Mouse (Mus musculus) lung, postnatal 0 days (tissue): ENCODE measurements around the gene Calhm5. TPM values are rescaled to one million over a fixed set of nuclear protein-coding genes. Genes with fewer than 3 reads are reported as not detected.

Experiments used
- ATAC-seq: fragments of 200-750 bp; cut with Nextera tagmentation; 2 replicates; pipeline ENCODE4 v1.8.0; 2017; ENCODE audit warnings: moderate library complexity
- DNase-seq: peaks from one replicate; pipeline ENCODE4 v3.0.0-alpha.2; 2016; ENCODE audit warnings: low spot score
- H3K27ac ChIP-seq: fragments of 300-500 bp; sonication (generic); 2 replicates; pipeline ENCODE4 v1.5.1; 2014; ENCODE audit warnings: antibody characterized with exemption, mild to moderate bottlenecking, low read length, mixed read lengths
- H3K27me3 ChIP-seq: fragments of 300-500 bp; sonication (generic); replicated peaks from 2 replicates; pipeline ENCODE4 v1.6.1; 2014; ENCODE audit warnings: low read length, mixed read lengths; ENCODE audit not compliant: insufficient read depth
- H3K36me3 ChIP-seq: fragments of 300-500 bp; sonication (generic); 2 replicates; pipeline ENCODE4 v1.6.1; 2014; ENCODE audit warnings: low read length, mixed read lengths; ENCODE audit not compliant: insufficient read depth
- H3K4me1 ChIP-seq: fragments of 300-500 bp; sonication (generic); 2 replicates; pipeline ENCODE4 v1.6.1; 2014; ENCODE audit warnings: antibody characterized with exemption, low read depth, low read length, mixed read lengths; ENCODE audit not compliant: insufficient read depth
- H3K4me2 ChIP-seq: fragments of 300-500 bp; sonication (generic); replicated peaks from 2 replicates; pipeline ENCODE4 v1.6.1; 2014; ENCODE audit warnings: low read depth, mild to moderate bottlenecking, low read length, moderate library complexity, mixed read lengths
- H3K4me3 ChIP-seq: fragments of 300-500 bp; sonication (generic); 2 replicates; pipeline ENCODE4 v1.5.1; 2014; ENCODE audit warnings: low read depth, low read length
- H3K9ac ChIP-seq: fragments of 300-500 bp; sonication (generic); replicated peaks from 2 replicates; pipeline ENCODE4 v1.6.1; 2014; ENCODE audit warnings: low read depth, mild to moderate bottlenecking
- H3K9me3 ChIP-seq: fragments of 300-500 bp; sonication (generic); 2 replicates; pipeline ENCODE4 v1.6.1; 2016; ENCODE audit warnings: low read length, mixed read lengths
- CTCF ChIP-seq: IDR thresholded peaks from 2 replicates; pipeline ENCODE4 v1.5.1; 2016; ENCODE audit warnings: antibody characterized with exemption, mild to moderate bottlenecking
- EP300 ChIP-seq: IDR thresholded peaks from 2 replicates; pipeline ENCODE4 v1.6.1; 2016; ENCODE audit warnings: antibody characterized with exemption, mild to moderate bottlenecking, control low read depth
- WGBS: fragments of 180-500 bp; shearing (Covaris S2); extraction: QIAGEN DNeasy Blood & Tissue Kit; methylation state at CpG from one replicate; pipeline ENCODE4 v1.1.7; 2014; 5-methylcytosine and 5-hydroxymethylcytosine counted together
- polyA plus RNA-seq: library from polyadenylated mRNA; unstranded; fragments of >200 nt; fragmentation: Nextera tagmentation; extraction: Ambion mirVana; gene quantifications from 2 replicates; pipeline ENCODE4 v1.2.1, GENCODE M21; 2015

Gene Calhm5
- polyA plus RNA-seq, 1 experiment from 2014 or later, result 1.3 TPM

- no peaks in the 10 kb centered on the region for H3K36me3 ChIP-seq
- H3K4me2 ChIP-seq, result no peak overlapping the region
- no peak overlapping the region for H3K9ac ChIP-seq
- no peaks in the 10 kb centered on the region for H3K9me3 ChIP-seq
- WGBS, result 61% methylated on average over 2 of the region's 2 CpGs
- no peaks in the 10 kb centered on the region for H3K4me1 ChIP-seq
- H3K4me3 ChIP-seq, result no peak overlapping the region
- no peak overlapping the region for H3K27ac ChIP-seq
- peak; percentile 25 for DNase-seq
- no peaks in the 10 kb centered on the region for H3K27me3 ChIP-seq
- ATAC-seq, result no peak; the same call in 1 of the 2 replicates
- no peak for TF ChIP-seq EP300
- no peak for TF ChIP-seq CTCF
Observed at GRCm38 (mm10) chr10:34088515-34088914, 7.8 kb downstream of the Calhm5 start.

DNA sequence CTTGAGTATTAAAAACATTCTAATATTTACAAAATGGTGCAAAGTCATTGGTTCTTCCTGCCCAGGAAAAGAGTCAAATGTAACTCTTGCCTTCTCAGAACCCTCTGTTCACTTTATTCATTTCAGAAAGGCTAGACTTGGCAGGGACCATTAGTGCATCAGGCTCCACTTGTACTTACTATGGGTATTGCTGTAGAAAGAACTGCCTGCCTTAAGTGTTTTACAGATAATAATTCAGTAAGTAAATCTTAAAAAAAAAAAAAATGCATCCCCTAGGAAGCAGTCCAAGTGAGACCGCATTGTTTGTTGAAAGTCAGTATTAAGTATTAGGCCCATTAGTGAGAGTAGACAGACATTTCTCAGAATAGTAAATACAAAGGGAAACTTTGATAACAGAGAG is 9.8 kb downstream of the Calhm5 start:
- Histone ChIP-seq H3K4me1 (no peaks in the 10 kb centered on the region), H3K9ac (no peak overlapping the region), H3K36me3 (no peaks in the 10 kb centered on the region), H3K4me3 (no peak overlapping the region), H3K9me3 (no peaks in the 10 kb centered on the region), H3K27ac (no peak overlapping the region), H3K27me3 (no peaks in the 10 kb centered on the region), H3K4me2 (no peak overlapping the region)
- TF ChIP-seq EP300 (no peak), CTCF (no peak)
- 54% methylated on average over 1 of the region's 1 CpGs for WGBS
- DNase-seq (no peak), ATAC-seq (no peak)

DNA sequence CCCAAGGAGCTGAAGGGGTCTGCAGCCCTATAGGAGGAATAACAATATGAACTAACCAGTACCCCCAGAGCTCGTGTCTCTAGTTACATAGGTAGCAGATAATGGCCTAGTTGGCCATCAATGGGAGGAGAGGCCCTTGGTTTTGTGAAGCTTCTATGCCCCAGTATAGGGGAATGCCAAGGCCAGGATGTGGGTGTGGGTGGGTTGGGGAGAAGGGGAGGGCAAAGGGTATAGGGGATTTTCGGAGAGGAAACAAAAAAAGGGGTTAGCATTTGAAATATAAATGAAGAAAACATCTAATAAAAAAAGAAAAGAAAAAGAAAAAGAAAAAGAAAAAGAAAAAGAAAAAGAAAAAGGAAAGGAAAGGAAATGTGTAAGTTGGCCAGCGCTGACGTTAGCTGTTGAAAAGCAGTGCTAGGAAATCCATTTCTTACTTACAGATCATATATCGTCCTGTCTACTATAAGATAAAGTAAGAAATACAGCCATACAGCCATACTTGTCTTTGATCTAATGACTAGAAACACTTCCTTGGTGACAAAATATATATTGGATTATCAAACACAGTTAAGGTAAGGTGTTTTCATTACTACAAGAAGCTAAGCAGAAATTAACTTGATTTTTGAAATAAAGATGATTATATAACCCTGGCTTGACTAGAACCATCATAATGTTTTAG is 21.7 kb downstream of the Calhm5 start:
- no peak overlapping the region for H3K4me3 ChIP-seq
- 66% methylated on average over 5 of the region's 5 CpGs for WGBS
- DNase-seq (no peak), ATAC-seq (no peak)
- H3K27me3 ChIP-seq, result no peaks in the 10 kb centered on the region
- no peaks in the 10 kb centered on the region for H3K36me3 ChIP-seq
- H3K4me2 ChIP-seq, result no peak overlapping the region
- H3K9ac ChIP-seq, result no peak overlapping the region
- no peak overlapping the region for H3K27ac ChIP-seq
- no peak for TF ChIP-seq EP300
- no peak for TF ChIP-seq CTCF
- no peaks in the 10 kb centered on the region for H3K4me1 ChIP-seq
- no peaks in the 10 kb centered on the region for H3K9me3 ChIP-seq

- no peaks in the 10 kb centered on the region for H3K27me3 ChIP-seq
- no peaks in the 10 kb centered on the region for H3K36me3 ChIP-seq
- no peak overlapping the region for H3K4me3 ChIP-seq
- H3K27ac ChIP-seq, result no peak overlapping the region
- no peaks in the 10 kb centered on the region for H3K4me1 ChIP-seq
- H3K9ac ChIP-seq, result no peak overlapping the region
- ATAC-seq, result no peak
- TF ChIP-seq EP300 (no peak), CTCF (no peak)
- no peak overlapping the region for H3K4me2 ChIP-seq
- no peaks in the 10 kb centered on the region for H3K9me3 ChIP-seq
- WGBS, result 35% methylated on average over 2 of the region's 2 CpGs
- DNase-seq, result no peak
Observed at GRCm38 (mm10) chr10:34071650-34072049, 24.7 kb downstream of the Calhm5 start.

GRCm38 (mm10) chr10:34070999-34071492 is 25.3 kb downstream of the Calhm5 start:
- DNase-seq, result peak; percentile 18
- 34% methylated on average over 5 of the region's 5 CpGs for WGBS
- no peak overlapping the region for H3K4me3 ChIP-seq
- no peaks in the 10 kb centered on the region for H3K27me3 ChIP-seq
- 0 out of 2 replicates have a peak, but pooled peaks have one; percentile 21 for ATAC-seq
- H3K36me3 ChIP-seq, result no peaks in the 10 kb centered on the region
- no peak overlapping the region for H3K27ac ChIP-seq
- H3K9ac ChIP-seq, result no peak overlapping the region
- no peak overlapping the region for H3K4me2 ChIP-seq
- no peaks in the 10 kb centered on the region for H3K9me3 ChIP-seq
- no peaks in the 10 kb centered on the region for H3K4me1 ChIP-seq
- no peak for TF ChIP-seq CTCF
- TF ChIP-seq EP300, result no peak

- Histone ChIP-seq H3K9me3 (no peaks in the 10 kb centered on the region), H3K4me2 (no peak overlapping the region), H3K27me3 (no peaks in the 10 kb centered on the region), H3K36me3 (no peaks in the 10 kb centered on the region), H3K4me3 (no peak overlapping the region), H3K9ac (no peak overlapping the region), H3K4me1 (no peaks in the 10 kb centered on the region), H3K27ac (no peak overlapping the region)
- WGBS, result 66% methylated on average over 1 of the region's 1 CpGs
- no peak for DNase-seq
- ATAC-seq, result no peak
- TF ChIP-seq EP300 (no peak), CTCF (no peak)
Observed at GRCm38 (mm10) chr10:34069606-34070005, 26.7 kb downstream of the Calhm5 start.
